Comparison of ENCODE assay signal across 8 mouse cellular contexts in the genomic region with DNA sequence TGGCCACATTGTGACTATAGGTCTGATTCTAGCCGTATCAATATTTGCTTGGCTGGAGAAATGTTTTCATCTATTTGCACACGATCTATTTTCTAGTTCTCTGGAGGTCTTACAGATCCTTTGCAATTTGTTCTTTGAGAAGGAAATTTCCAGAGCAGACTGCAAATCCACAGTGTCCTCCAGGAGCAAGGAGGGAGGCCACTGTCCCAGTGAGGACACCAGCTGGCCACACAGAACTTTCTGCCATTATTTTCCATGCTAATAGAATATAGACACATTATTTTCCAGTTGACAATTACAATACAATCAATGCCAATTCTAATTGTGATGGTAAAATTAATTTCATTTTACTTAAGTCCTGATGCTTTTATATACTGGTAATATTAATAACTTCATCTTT.
"Had no signal": no experiment of that assay in that cellular context is flagged by ENCODE, and none has a peak within 500 bp of the region (broad histone marks: within the 10 kb centered on the region; RNA-seq: fewer than 3 reads in every experiment).

No protein-coding gene starts in this region.

- ATAC-seq: midbrain, embryonic 16.5 days had no signal

- DNase-seq: kidney, postnatal 25 days; lung, adult 18-20 months; retina, postnatal 1 day; right cerebral cortex, postnatal 4 days; spleen, adult 18-20 months; thymus, adult 2 months; thymus, postnatal 4 days had no signal
